Mouse (Mus musculus): ENCODE measurements around the gene Gm5134.
"Not testable (repeated sequence)": the region's sequence is repeated elsewhere in the genome, so short reads cannot be mapped to it uniquely, and the experiment has no call there.

Gene Gm5134

GRCm38 (mm10) chr10:75994531-75995210 lies 40.4 kb downstream of the Gm5134 start:
- DNase-seq (ENCODE audit: low spot score) = not testable (repeated sequence)

DNA sequence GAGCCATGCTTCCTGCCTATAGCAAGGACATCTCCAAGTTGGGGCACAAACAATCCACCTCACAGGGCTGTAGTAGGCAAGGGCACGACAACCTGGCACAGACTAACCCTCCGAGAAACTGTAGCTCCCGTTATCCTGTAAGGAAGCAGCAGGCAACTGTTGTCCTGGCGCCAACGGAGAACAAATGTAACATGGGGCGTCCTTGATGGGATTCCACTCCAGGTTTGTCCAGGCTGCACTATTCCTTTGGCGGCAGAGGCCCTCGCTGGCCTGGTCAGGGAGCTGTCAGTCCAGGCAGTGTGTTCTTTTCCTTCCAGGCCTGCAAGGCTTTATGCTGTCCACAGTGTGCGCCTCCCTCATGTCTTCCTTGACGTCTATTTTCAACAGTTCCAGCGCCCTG lies 41.1 kb downstream of the Gm5134 start:
- DNase-seq (ENCODE audit: low spot score) = no peak

DNA sequence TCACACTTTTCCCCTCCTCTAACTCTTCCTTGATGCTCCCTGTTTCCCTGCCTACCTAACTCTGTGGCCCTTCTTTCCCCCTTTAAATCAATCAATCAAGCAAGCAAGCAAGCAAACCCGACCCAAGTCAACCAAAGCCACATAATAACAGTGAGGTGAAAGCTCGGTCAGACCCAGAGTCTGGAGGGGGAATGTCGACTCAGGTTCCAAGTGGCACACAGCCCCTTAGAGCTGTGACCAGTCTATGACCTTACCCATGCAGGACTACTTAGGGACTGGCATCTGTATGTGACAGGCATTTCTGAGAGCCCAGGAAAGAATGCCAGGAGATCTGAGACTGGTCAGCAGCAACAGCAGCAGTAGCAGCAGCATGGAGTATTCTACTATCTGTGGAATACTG lies 42.0 kb downstream of the Gm5134 start:
- no peak for DNase-seq (ENCODE audit: low spot score)

- DNase-seq (ENCODE audit: low spot score) = no peak
Measured at GRCm38 (mm10) chr10:76001160-76001559, 46.8 kb downstream of the Gm5134 start.

GRCm38 (mm10) chr10:76002101-76002521 lies 47.8 kb downstream of the Gm5134 start:
- DNase-seq (ENCODE audit: low spot score) = no peak

DNA sequence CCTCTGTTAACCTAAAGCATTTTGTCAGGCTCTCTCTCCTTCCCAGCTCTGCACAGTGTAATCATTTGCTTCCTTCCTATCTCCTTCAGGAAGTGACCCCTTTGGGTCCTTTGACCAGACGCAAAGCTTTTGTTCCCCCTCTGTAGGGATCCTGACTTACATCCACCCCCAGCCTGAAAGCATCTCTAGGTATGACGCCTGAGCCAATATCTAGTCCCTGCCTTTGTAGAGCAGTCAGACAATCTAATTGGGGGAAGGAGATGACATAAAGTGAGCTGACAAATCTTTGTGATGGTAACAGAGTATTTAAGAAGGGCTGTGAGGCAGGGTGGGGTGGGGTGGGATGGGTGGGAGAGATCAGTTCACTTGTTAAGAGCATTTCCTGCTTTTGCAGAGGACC lies 48.3 kb downstream of the Gm5134 start:
- no peak for DNase-seq (ENCODE audit: low spot score)

DNA sequence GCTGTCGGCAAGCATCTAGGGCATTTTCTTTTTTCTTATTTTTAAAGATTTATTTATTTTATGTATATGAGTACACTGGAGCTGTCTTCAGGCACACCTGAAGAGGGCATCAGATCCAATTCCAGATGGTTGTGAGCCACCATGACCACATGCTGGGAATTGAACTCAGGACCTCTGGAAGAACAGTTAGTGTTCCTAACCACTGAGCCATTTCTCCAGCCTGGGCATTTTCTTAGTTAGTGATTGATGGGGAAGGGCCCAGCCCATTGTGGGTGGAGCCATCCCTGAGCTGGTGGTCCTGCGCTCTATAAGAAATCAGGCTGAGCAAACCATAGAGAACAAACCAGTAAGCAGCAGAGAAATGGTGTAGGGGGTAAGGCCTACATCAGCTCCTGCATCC lies 48.9 kb downstream of the Gm5134 start:
- no peak for DNase-seq (ENCODE audit: low spot score)

GRCm38 (mm10) chr10:76006385-76006784 lies 52.1 kb downstream of the Gm5134 start:
- no peak for DNase-seq (ENCODE audit: low spot score)

GRCm38 (mm10) chr10:76009812-76010211 lies 55.5 kb downstream of the Gm5134 start:
- DNase-seq (ENCODE audit: low spot score) = no peak

DNA sequence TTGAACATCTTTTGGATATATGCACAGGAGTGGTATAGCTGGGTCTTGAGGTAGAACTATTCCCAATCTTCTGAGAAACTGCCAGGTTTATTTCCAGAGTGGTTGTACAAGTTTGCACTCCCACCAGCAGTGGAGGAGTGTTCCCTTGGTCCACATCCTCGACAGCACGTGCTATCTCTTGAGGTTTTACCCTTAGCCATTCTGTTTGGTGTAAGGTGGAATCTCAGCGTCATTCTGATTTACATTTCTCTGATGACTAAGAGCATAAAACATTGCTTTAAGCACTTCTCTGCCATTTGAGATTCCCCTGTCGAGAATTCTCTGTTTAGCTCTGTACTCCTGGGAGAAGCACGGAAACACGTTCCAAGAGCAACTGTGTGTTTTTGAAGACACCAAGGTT lies 58.6 kb downstream of the Gm5134 start:
- no peak for DNase-seq (ENCODE audit: low spot score)

GRCm38 (mm10) chr10:76016886-76017285 lies 62.6 kb downstream of the Gm5134 start:
- DNase-seq (ENCODE audit: low spot score) = no peak

DNA sequence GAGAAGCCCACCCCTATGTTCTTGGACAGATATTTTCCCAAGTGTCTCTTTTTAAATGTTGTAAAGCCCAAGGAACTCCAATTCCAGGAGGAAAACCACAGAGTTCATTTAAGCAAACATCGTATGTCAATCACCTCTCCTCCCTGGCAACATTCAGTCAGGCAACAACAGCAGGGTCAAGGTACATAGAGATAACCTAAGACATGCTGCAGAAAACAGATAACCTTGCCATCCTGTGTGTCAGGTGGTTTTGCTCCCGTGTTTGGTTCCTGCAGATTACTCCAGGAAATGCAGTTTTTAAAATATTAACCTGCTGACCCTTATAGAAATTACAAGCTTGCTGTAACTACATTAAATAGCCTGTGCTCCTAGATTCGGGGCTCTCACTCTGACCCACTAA lies 67.4 kb downstream of the Gm5134 start:
- DNase-seq (ENCODE audit: low spot score) = no peak

GRCm38 (mm10) chr10:76023921-76024320 lies 69.6 kb downstream of the Gm5134 start:
- DNase-seq (ENCODE audit: low spot score) = no peak

GRCm38 (mm10) chr10:76025470-76026190 lies 71.3 kb downstream of the Gm5134 start:
- DNase-seq (ENCODE audit: low spot score) = no peak

GRCm38 (mm10) chr10:76027127-76028015 lies 73.1 kb downstream of the Gm5134 start:
- DNase-seq (ENCODE audit: low spot score) = no peak

- DNase-seq (ENCODE audit: low spot score) = no peak
Measured at GRCm38 (mm10) chr10:76028016-76028366, 73.7 kb downstream of the Gm5134 start.

DNA sequence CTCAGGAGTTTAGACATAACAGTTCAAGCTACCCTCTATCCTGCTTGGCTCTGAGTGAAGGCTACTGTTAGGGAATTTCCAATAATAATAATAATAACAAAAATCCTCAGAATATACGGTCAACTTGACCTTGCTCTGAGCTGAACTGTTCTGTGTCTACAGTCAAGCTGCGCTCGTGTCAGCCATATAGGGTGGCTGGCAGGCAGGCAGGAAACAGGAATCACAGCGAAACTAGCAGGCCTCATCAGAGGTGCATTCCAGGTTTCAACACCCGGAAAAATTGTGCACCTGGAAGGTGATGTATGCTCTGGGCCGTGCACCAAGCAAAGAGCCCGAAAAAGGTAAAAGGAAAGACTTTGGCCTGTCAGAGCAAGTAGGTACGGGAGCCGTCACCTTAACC lies 74.1 kb downstream of the Gm5134 start:
- DNase-seq (ENCODE audit: low spot score) = no peak

- no peak for DNase-seq (ENCODE audit: low spot score)
Measured at GRCm38 (mm10) chr10:76029276-76029675, 75.0 kb downstream of the Gm5134 start.

- DNase-seq (ENCODE audit: low spot score) = no peak
Measured at GRCm38 (mm10) chr10:76030496-76030895, 76.2 kb downstream of the Gm5134 start.

DNA sequence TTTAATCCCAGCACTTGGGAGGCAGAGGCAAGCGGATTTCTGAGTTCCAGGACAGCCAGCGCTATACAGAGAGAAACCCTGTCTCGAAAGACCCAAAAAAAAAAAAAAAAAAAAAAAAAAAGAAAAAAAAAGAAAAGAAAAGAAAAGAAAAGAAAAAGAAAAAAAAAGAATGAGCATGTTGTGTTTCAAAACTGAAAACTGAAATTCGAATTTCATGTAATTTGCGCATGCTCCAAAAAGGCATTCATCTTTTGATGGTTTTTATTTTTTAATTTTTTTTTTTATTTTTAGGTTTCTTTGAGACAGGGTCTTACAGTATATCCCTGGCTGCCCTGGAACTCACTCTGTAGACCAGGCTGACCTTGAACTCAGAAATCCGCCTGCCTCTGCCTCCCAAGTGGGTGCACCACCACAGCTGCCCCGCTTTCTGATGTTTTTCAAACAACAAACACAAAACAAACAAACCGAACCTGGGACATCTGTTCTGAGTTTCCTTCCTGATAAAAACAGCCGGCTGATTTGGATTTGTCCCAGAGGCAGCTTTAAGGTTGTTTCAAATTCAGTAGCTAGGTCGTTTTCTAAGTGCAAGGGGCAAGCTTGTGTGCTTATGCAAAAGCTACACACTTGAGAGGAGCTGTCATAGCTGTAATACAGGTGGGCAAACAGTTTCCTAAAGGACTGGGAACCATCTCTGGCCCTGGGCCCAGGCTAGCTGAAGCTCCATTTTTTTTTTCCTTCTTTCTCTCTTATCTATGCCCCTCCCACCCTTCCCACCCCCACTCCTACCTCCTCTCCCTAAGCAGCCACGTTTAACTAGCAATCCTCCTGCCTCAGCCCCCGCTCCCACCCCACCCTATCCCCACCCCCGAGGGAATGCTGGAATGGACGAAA lies 77.4 kb downstream of the Gm5134 start:
- DNase-seq (ENCODE audit: low spot score) = no peak

- DNase-seq (ENCODE audit: low spot score) = peak; percentile 97
Measured at GRCm38 (mm10) chr10:76032402-76033118, 78.2 kb downstream of the Gm5134 start, which contains the start of gene Zfp280b. Gene Zfp280b, plus strand, starts transcription at chr10:76032650.

Measured in MN1 (cell line).